In genomic region chr3:101066175-101066574, GRCm38 (mm10) we compare ENCODE assay signal across 20 mouse cellular contexts. TPM values are rescaled to one million over a fixed set of nuclear protein-coding genes. Genes with fewer than 3 reads are reported as not detected.
DNase-seq lines count a peak whose midpoint lies in the region; ATAC-seq and TF ChIP-seq lines count a peak whose summit lies in the region.
"Had no signal": no experiment of that assay in that cellular context is flagged by ENCODE, and none has a peak within 500 bp of the region (broad histone marks: within the 10 kb centered on the region; RNA-seq: fewer than 3 reads in every experiment).

No protein-coding gene starts in this region.

- no peak for TF ChIP-seq CTCF in heart, postnatal 0 days (IDR thresholded peaks at IDR 0.05; ENCODE audit: low read depth)

- intact Hi-C loops in heart, postnatal 25 days (cut with DNase I), result no loop called here

- no peak overlapping the region for H3K4me3 ChIP-seq in heart, postnatal 0 days (ENCODE audit: low read depth, low read length)
- H3K4me3 ChIP-seq in neural tube, embryonic 15.5 days (replicated peaks), result no peak overlapping the region
- H3K4me3 ChIP-seq: embryonic facial prominence, embryonic 13.5 days; left cerebral cortex, adult 2 months; limb, embryonic 12.5 days; liver, embryonic 13.5 days; midbrain, embryonic 10.5 days had no signal

- no peak overlapping the region for H3K27ac ChIP-seq in heart, postnatal 0 days (ENCODE audit: low read depth)
- H3K27ac ChIP-seq in neural tube, embryonic 15.5 days (replicated peaks), result no peak overlapping the region
- H3K27ac ChIP-seq: embryonic facial prominence, embryonic 13.5 days; kidney, postnatal 0 days; left cerebral cortex, adult 2 months; limb, embryonic 12.5 days; liver, embryonic 13.5 days had no signal

- no peak for TF ChIP-seq EP300 in heart, postnatal 0 days (IDR thresholded peaks at IDR 0.05; ENCODE audit: low read depth)

- WGBS in heart, postnatal 0 days, result 72% methylated on average over 6 of the region's 6 CpGs
- 79% methylated on average over 6 of the region's 6 CpGs for WGBS in neural tube, embryonic 15.5 days

- H3K27me3 ChIP-seq in heart, postnatal 0 days (ENCODE audit: control insufficient read depth, insufficient read depth, low read length), result no peaks in the 10 kb centered on the region
- H3K27me3 ChIP-seq in neural tube, embryonic 15.5 days (replicated peaks), result no peaks in the 10 kb centered on the region
- H3K27me3 ChIP-seq: embryonic facial prominence, embryonic 13.5 days; limb, embryonic 12.5 days; liver, embryonic 13.5 days had no signal

- ATAC-seq in heart, postnatal 0 days (ENCODE audit: insufficient read depth, low read depth), result no peak
- no peak for ATAC-seq in neural tube, embryonic 15.5 days (ENCODE audit: low FRiP score)
- ATAC-seq: intestine, postnatal 0 days had no signal

- H3K9ac ChIP-seq in heart, postnatal 0 days (replicated peaks; ENCODE audit: low read depth, low read length), result no peak overlapping the region
- no peak overlapping the region for H3K9ac ChIP-seq in neural tube, embryonic 15.5 days (replicated peaks)
- H3K9ac ChIP-seq: embryonic facial prominence, embryonic 13.5 days; limb, embryonic 12.5 days; liver, embryonic 13.5 days had no signal

- DNase-seq in heart, postnatal 0 days (ENCODE audit: low spot score), result peak; percentile 32
- no peak for DNase-seq in heart, postnatal 25 days (ENCODE audit: low spot score)
- DNase-seq in CD4-positive helper T cell, adult 2 months (ENCODE audit: low read depth, low spot score), result peak; percentile 75
- peak; percentile 13 to 23 for DNase-seq in CD8-positive naive resting alpha-beta T cell, adult 2 months (ENCODE audit: low read depth in 2 of 2, low spot score in 2 of 2)
- DNase-seq in naive thymus-derived CD4-positive, alpha-beta T cell, adult 2 months (ENCODE audit: low read depth), result peak; percentile 85
- DNase-seq in left cerebral cortex, adult 11 months (ENCODE audit: low spot score), result no peak
- DNase-seq: adrenal gland, postnatal 14 days; cerebellum, adult 8-10 months; liver, embryonic 13.5 days; retina, postnatal 1 day; right cerebral cortex, postnatal 4 days; thymus, adult 2 months had no signal

- peaks cover 12% of the 10 kb centered on the region; the same call in 1 of the 2 replicates for H3K36me3 ChIP-seq in heart, postnatal 0 days (replicated peaks; ENCODE audit: control insufficient read depth, insufficient read depth, low read length)
- no peaks in the 10 kb centered on the region for H3K36me3 ChIP-seq in neural tube, embryonic 15.5 days
- H3K36me3 ChIP-seq: liver, embryonic 13.5 days; midbrain, embryonic 10.5 days had no signal

- H3K9me3 ChIP-seq in heart, postnatal 0 days (replicated peaks; ENCODE audit: control insufficient read depth, low read length), result no peaks in the 10 kb centered on the region
- H3K9me3 ChIP-seq in neural tube, embryonic 15.5 days (replicated peaks), result no peaks in the 10 kb centered on the region
- H3K9me3 ChIP-seq: embryonic facial prominence, embryonic 13.5 days; limb, embryonic 12.5 days; liver, embryonic 13.5 days; midbrain, embryonic 10.5 days had no signal

- peaks cover 41% of the 10 kb centered on the region for H3K4me1 ChIP-seq in heart, postnatal 0 days (ENCODE audit: control insufficient read depth, insufficient read depth)
- peaks cover 16% of the 10 kb centered on the region for H3K4me1 ChIP-seq in neural tube, embryonic 15.5 days
- H3K4me1 ChIP-seq: liver, embryonic 13.5 days had no signal

- no peak overlapping the region for H3K4me2 ChIP-seq in heart, postnatal 0 days (ENCODE audit: low read depth, low read length)
- no peak overlapping the region for H3K4me2 ChIP-seq in neural tube, embryonic 15.5 days
- H3K4me2 ChIP-seq: embryonic facial prominence, embryonic 13.5 days; limb, embryonic 12.5 days; liver, embryonic 13.5 days had no signal

RNA-seq across cellular contexts. Expression of gene Cd101, which starts 36.8 kb away (rescaled TPM):
- 1.8 TPM in 1 of 2 replicates, not detected in the other for total RNA-seq in heart, postnatal 0 days (2014; rRNA removed; ENCODE audit: low replicate concordance)
- polyA plus RNA-seq in heart, postnatal 0 days (2015; fragmentation: Nextera tagmentation; extraction: Ambion mirVana), result 0.26 and 0.27 TPM in 2 replicates
- total RNA-seq in heart, postnatal 25 days (2021), result under 1 TPM; 0.23 to 0.25 TPM
- polyA plus RNA-seq in neural tube, embryonic 15.5 days (2015; fragmentation: Nextera tagmentation; extraction: Ambion mirVana), result 0.19 TPM in 1 of 2 replicates, not detected in the other
- polyA plus RNA-seq: kidney, postnatal 0 days had no signal

RNA-seq across cellular contexts. Expression of gene Ptgfrn, which starts 43.9 kb away (rescaled TPM):
- 61.5 and 74.4 TPM in 2 replicates for total RNA-seq in heart, postnatal 0 days (2014; rRNA removed; ENCODE audit: low replicate concordance)
- polyA plus RNA-seq in heart, postnatal 0 days (2015; fragmentation: Nextera tagmentation; extraction: Ambion mirVana), result 4.6 and 5.2 TPM in 2 replicates
- total RNA-seq in heart, postnatal 25 days (2021), result 10 to 100 TPM; 31.0 to 34.9 TPM
- 3.0 TPM in 2 replicates for polyA plus RNA-seq in neural tube, embryonic 15.5 days (2015; fragmentation: Nextera tagmentation; extraction: Ambion mirVana)
- total RNA-seq: granulocyte monocyte progenitor cell, adult 5-6 weeks had no signal

Comparison
In these comparisons a context has a peak if more than half of its experiments do, and no peak if none do; other contexts are left out.
1. DNase-seq: peak in heart, postnatal 0 days (single experiment), CD4-positive helper T cell, adult 2 months (single experiment), CD8-positive naive resting alpha-beta T cell, adult 2 months (2 of 2) and naive thymus-derived CD4-positive, alpha-beta T cell, adult 2 months (single experiment); none in heart, postnatal 25 days (single experiment) and left cerebral cortex, adult 11 months (single experiment).